Mouse (Mus musculus): Measurements from ENCODE around the gene Mapkapk5.

Mapkapk5 gene

GRCm38 (mm10) chr5:121500719-121501118 lies 45.0 kb downstream of the Mapkapk5 start:
- no peak for DNase-seq (ENCODE audit: low spot score in 2 of 2)

GRCm38 (mm10) chr5:121493305-121493704 lies 52.4 kb downstream of the Mapkapk5 start:
- no peak for DNase-seq (ENCODE audit: low spot score in 2 of 2)

GRCm38 (mm10) chr5:121484801-121485200 lies 60.9 kb downstream of the Mapkapk5 start:
- no peak for DNase-seq (ENCODE audit: low spot score in 2 of 2)

- DNase-seq (ENCODE audit: low spot score in 2 of 2) = no peak
Measured at GRCm38 (mm10) chr5:121477680-121478079, 68.0 kb downstream of the Mapkapk5 start.

- DNase-seq (ENCODE audit: low spot score in 2 of 2) = no peak
Measured at GRCm38 (mm10) chr5:121476040-121476439, 69.7 kb downstream of the Mapkapk5 start.
